Mouse (Mus musculus): ENCODE measurements around the gene Zfp3. TPM values are rescaled to one million over a fixed set of nuclear protein-coding genes. Genes with fewer than 3 reads are reported as not detected.

Gene Zfp3
- polyA plus RNA-seq (2012; fragmentation: generic; extraction: Trizol) = 1.1 TPM
- long read RNA-seq, experiment 1, partial matches to known transcripts = 0 of 3 reads
- long read RNA-seq, experiment 1, other reads (novel, unspliced or antisense) = 2 of 3 reads
- long read RNA-seq, experiment 2, transcript Zfp3-201 (2 exons, 2,061 nt) = major isoform, 14 of 15 reads
- long read RNA-seq, experiment 2, partial matches to known transcripts = 0 of 15 reads
- long read RNA-seq, experiment 2, other reads (novel, unspliced or antisense) = 1 of 15 reads

GRCm38 (mm10) chr11:70763936-70764808 is at the start of gene Zfp3:
Zfp3 (plus strand) TSS chr11:70764209.
- TF ChIP-seq MYOD1 (IDR thresholded peaks at IDR 0.05; ENCODE audit: control insufficient read depth, insufficient read length, low read depth) = peak; percentile 98
- no peak for TF ChIP-seq CEBPB (IDR thresholded peaks at IDR 0.05; ENCODE audit: low read depth)
- no peak for TF ChIP-seq USF1 (IDR thresholded peaks at IDR 0.05; ENCODE audit: low read depth)
- TF ChIP-seq MYOG (IDR thresholded peaks at IDR 0.05; ENCODE audit: control insufficient read depth, extremely low read depth, insufficient read length) = no peak
- peak; percentile 68 for TF ChIP-seq MAX (IDR thresholded peaks at IDR 0.05)
- no peak for TF ChIP-seq CTCF (IDR thresholded peaks at IDR 0.05; ENCODE audit: control insufficient read depth, insufficient read depth, insufficient read length)
- TF ChIP-seq FOSL1 (IDR thresholded peaks at IDR 0.05; ENCODE audit: insufficient read depth, low read length, poor library complexity, severe bottlenecking) = no peak
- Histone ChIP-seq H3K4me3 (ENCODE audit: insufficient read depth, poor library complexity, severe bottlenecking) (peak within 1 kb of the TSS; percentile 39), H3K79me3 (ENCODE audit: low read depth) (no peaks in the 10 kb centered on the region), H3ac (ENCODE audit: control insufficient read depth, insufficient read length, low read depth) (peak within 1 kb of the TSS; percentile 59), H3K36me3 (ENCODE audit: control insufficient read depth, insufficient read depth) (no peaks in the 10 kb centered on the region), H3K27me3 (ENCODE audit: control insufficient read depth, insufficient read depth, insufficient read length) (no peaks in the 10 kb centered on the region), H3K79me2 (ENCODE audit: control insufficient read depth, insufficient read depth) (no peaks in the 10 kb centered on the region)

- Histone ChIP-seq H3K79me3 (ENCODE audit: low read depth) (no peaks in the 10 kb centered on the region), H3K36me3 (ENCODE audit: control insufficient read depth, insufficient read depth) (peaks cover 79% of the 10 kb centered on the region), H3ac (ENCODE audit: control insufficient read depth, insufficient read length, low read depth) (no peak overlapping the region), H3K27me3 (ENCODE audit: control insufficient read depth, insufficient read depth, insufficient read length) (no peaks in the 10 kb centered on the region), H3K4me3 (ENCODE audit: insufficient read depth, poor library complexity, severe bottlenecking) (no peak overlapping the region), H3K79me2 (ENCODE audit: control insufficient read depth, insufficient read depth) (no peaks in the 10 kb centered on the region)
- TF ChIP-seq FOSL1 (IDR thresholded peaks at IDR 0.05; ENCODE audit: insufficient read depth, low read length, poor library complexity, severe bottlenecking) (peak; percentile 56), USF1 (IDR thresholded peaks at IDR 0.05; ENCODE audit: low read depth) (no peak)
Measured at GRCm38 (mm10) chr11:70715832-70716231, 48.2 kb upstream of the Zfp3 start.

- Histone ChIP-seq H3K36me3 (ENCODE audit: control insufficient read depth, insufficient read depth) (peaks cover 78% of the 10 kb centered on the region), H3K79me3 (ENCODE audit: low read depth) (no peaks in the 10 kb centered on the region), H3K4me3 (ENCODE audit: insufficient read depth, poor library complexity, severe bottlenecking) (no peak overlapping the region), H3ac (ENCODE audit: control insufficient read depth, insufficient read length, low read depth) (no peak overlapping the region), H3K27me3 (ENCODE audit: control insufficient read depth, insufficient read depth, insufficient read length) (no peaks in the 10 kb centered on the region), H3K79me2 (ENCODE audit: control insufficient read depth, insufficient read depth) (no peaks in the 10 kb centered on the region)
- TF ChIP-seq USF1 (IDR thresholded peaks at IDR 0.05; ENCODE audit: low read depth) (no peak), MYOG (IDR thresholded peaks at IDR 0.05; ENCODE audit: control insufficient read depth, extremely low read depth, insufficient read length) (no peak)
Measured at GRCm38 (mm10) chr11:70718481-70718880, 45.5 kb upstream of the Zfp3 start.

- H3K79me2 ChIP-seq (ENCODE audit: control insufficient read depth, insufficient read depth) = no peaks in the 10 kb centered on the region
- H3K79me3 ChIP-seq (ENCODE audit: low read depth) = no peaks in the 10 kb centered on the region
- no peaks in the 10 kb centered on the region for H3K27me3 ChIP-seq (ENCODE audit: control insufficient read depth, insufficient read depth, insufficient read length)
- H3ac ChIP-seq (ENCODE audit: control insufficient read depth, insufficient read length, low read depth) = no peak overlapping the region
- TF ChIP-seq CEBPB (IDR thresholded peaks at IDR 0.05; ENCODE audit: low read depth) (no peak), MAX (IDR thresholded peaks at IDR 0.05) (no peak), CTCF (IDR thresholded peaks at IDR 0.05; ENCODE audit: control insufficient read depth, insufficient read depth, insufficient read length) (no peak), MYOG (IDR thresholded peaks at IDR 0.05; ENCODE audit: control insufficient read depth, extremely low read depth, insufficient read length) (no peak), FOSL1 (IDR thresholded peaks at IDR 0.05; ENCODE audit: insufficient read depth, low read length, poor library complexity, severe bottlenecking) (no peak), USF1 (IDR thresholded peaks at IDR 0.05; ENCODE audit: low read depth) (no peak), MYOD1 (IDR thresholded peaks at IDR 0.05; ENCODE audit: control insufficient read depth, insufficient read length, low read depth) (no peak)
- no peak overlapping the region for H3K4me3 ChIP-seq (ENCODE audit: insufficient read depth, poor library complexity, severe bottlenecking)
- peaks cover 89% of the 10 kb centered on the region for H3K36me3 ChIP-seq (ENCODE audit: control insufficient read depth, insufficient read depth)
Measured at GRCm38 (mm10) chr11:70720567-70720966, 43.4 kb upstream of the Zfp3 start.

GRCm38 (mm10) chr11:70721072-70721471 is 42.9 kb upstream of the Zfp3 start:
- no peaks in the 10 kb centered on the region for H3K79me3 ChIP-seq (ENCODE audit: low read depth)
- no peaks in the 10 kb centered on the region for H3K79me2 ChIP-seq (ENCODE audit: control insufficient read depth, insufficient read depth)
- TF ChIP-seq FOSL1 (IDR thresholded peaks at IDR 0.05; ENCODE audit: insufficient read depth, low read length, poor library complexity, severe bottlenecking) = no peak
- TF ChIP-seq CTCF (IDR thresholded peaks at IDR 0.05; ENCODE audit: control insufficient read depth, insufficient read depth, insufficient read length) = no peak
- TF ChIP-seq MYOD1 (IDR thresholded peaks at IDR 0.05; ENCODE audit: control insufficient read depth, insufficient read length, low read depth) = no peak
- no peaks in the 10 kb centered on the region for H3K27me3 ChIP-seq (ENCODE audit: control insufficient read depth, insufficient read depth, insufficient read length)
- no peak overlapping the region for H3K4me3 ChIP-seq (ENCODE audit: insufficient read depth, poor library complexity, severe bottlenecking)
- H3K36me3 ChIP-seq (ENCODE audit: control insufficient read depth, insufficient read depth) = peaks cover 94% of the 10 kb centered on the region
- no peak overlapping the region for H3ac ChIP-seq (ENCODE audit: control insufficient read depth, insufficient read length, low read depth)

- no peak overlapping the region for H3ac ChIP-seq (ENCODE audit: control insufficient read depth, insufficient read length, low read depth)
- H3K36me3 ChIP-seq (ENCODE audit: control insufficient read depth, insufficient read depth) = peaks cover 88% of the 10 kb centered on the region
Measured at GRCm38 (mm10) chr11:70724706-70725105, 39.3 kb upstream of the Zfp3 start.

More at GRCm38 (mm10) chr11:70724706-70725105, 39.3 kb upstream of the Zfp3 start:
- H3K4me3 ChIP-seq (ENCODE audit: insufficient read depth, poor library complexity, severe bottlenecking) = no peak overlapping the region
- no peak for TF ChIP-seq MYOD1 (IDR thresholded peaks at IDR 0.05; ENCODE audit: control insufficient read depth, insufficient read length, low read depth)
- no peak for TF ChIP-seq CTCF (IDR thresholded peaks at IDR 0.05; ENCODE audit: control insufficient read depth, insufficient read depth, insufficient read length)
- TF ChIP-seq CEBPB (IDR thresholded peaks at IDR 0.05; ENCODE audit: low read depth) = no peak
- no peak for TF ChIP-seq FOSL1 (IDR thresholded peaks at IDR 0.05; ENCODE audit: insufficient read depth, low read length, poor library complexity, severe bottlenecking)
- no peak for TF ChIP-seq MAX (IDR thresholded peaks at IDR 0.05)
- no peak for TF ChIP-seq USF1 (IDR thresholded peaks at IDR 0.05; ENCODE audit: low read depth)
- TF ChIP-seq MYOG (IDR thresholded peaks at IDR 0.05; ENCODE audit: control insufficient read depth, extremely low read depth, insufficient read length) = no peak
- H3K79me3 ChIP-seq (ENCODE audit: low read depth) = no peaks in the 10 kb centered on the region
- H3K27me3 ChIP-seq (ENCODE audit: control insufficient read depth, insufficient read depth, insufficient read length) = no peaks in the 10 kb centered on the region
- H3K79me2 ChIP-seq (ENCODE audit: control insufficient read depth, insufficient read depth) = no peaks in the 10 kb centered on the region

Data from C2C12 (cell line).